Mouse (Mus musculus) thymus, adult 2 months (tissue): Measurements from ENCODE around the gene Crybg3.

Experiments used
- CTCF ChIP-seq: fragments of 200-500 bp; IDR thresholded peaks from 2 replicates; pipeline ENCODE4 v1.5.1; 2012; ENCODE audit warnings: mild to moderate bottlenecking, control low read depth, low read length, moderate library complexity, borderline replicate concordance; ENCODE audit not compliant: control insufficient read depth, poor library complexity, insufficient read depth; ENCODE audit errors: extremely low read depth
- POLR2A ChIP-seq: fragments of 200-500 bp; IDR thresholded peaks from 2 replicates; pipeline ENCODE4 v1.6.1; 2012; ENCODE audit warnings: mild to moderate bottlenecking, low read length, control low read depth, moderate library complexity; ENCODE audit not compliant: control insufficient read depth, poor library complexity, insufficient read depth; ENCODE audit errors: extremely low read depth

DNA sequence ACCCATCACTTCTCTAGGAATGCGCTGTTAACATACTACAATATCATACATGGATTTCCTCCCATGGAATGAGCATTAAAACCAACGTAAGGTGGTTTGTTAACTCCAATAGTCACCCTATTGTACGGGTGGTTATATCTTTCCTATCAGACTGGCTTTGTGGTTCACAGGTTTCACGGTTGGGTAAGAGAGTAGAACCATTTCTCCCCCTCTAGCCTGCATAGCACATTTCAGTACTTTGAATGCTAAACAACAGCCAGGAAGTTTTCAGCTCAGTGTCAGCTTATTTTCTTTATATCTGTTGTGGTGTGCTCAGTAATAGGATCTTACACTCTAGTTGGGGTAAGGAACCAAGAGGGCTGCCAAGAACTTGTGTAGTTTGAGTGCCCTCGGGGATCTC lies 149.0 kb downstream of the Crybg3 start:
- no peak for TF ChIP-seq CTCF
- TF ChIP-seq POLR2A: no peak
